In the genomic region with DNA sequence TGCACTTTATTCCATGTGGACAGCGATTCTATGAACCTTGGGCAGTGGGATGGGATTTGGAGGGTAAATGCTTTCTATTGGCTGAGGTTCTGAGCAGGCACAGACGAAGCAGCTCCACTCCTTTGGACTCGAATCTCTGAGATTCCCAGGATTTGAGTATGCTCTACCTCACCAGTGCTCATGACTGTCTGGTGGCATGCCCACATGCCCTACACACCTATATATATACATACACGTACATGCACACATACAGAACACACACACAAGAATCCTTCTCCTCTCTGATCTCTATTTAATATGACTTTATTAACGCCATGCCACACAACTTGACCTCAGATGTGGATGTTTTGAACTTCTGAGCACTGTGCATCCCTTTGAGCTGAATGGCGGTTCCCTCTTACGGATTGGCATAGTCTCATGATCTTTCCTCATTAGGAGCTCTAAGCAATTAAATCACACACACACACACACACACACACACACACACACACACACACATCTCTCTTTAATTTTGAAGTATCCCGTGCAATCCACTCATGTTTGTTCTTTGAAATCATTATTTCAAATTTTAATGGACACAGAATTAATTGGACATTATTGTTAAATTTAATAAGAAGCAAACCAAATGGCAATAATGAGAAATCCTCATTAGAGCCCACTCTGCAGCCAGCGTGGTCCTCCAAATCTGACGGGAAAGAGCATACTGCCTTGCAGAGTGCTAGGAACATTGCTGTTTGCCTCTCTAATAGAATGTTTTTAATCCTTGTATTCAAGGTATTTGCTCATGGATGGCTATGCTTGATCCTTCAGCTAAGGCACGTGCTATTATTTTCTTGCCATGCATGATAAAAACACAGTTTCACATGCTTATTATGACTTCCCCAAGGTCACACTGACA, we compare ENCODE assay signal across 19 mouse cellular contexts.
DNase-seq lines count a peak whose midpoint lies in the region; ATAC-seq and TF ChIP-seq lines count a peak whose summit lies in the region.
"Had no signal": no experiment of that assay in that cellular context is flagged by ENCODE, and none has a peak within 500 bp of the region (broad histone marks: within the 10 kb centered on the region; RNA-seq: fewer than 3 reads in every experiment).

No protein-coding gene starts in this region.

- no peaks in the 10 kb centered on the region for H3K9me3 ChIP-seq in hindbrain, embryonic 10.5 days
- no peaks in the 10 kb centered on the region for H3K9me3 ChIP-seq in hindbrain, postnatal 0 days (ENCODE audit: low read length)
- no peaks in the 10 kb centered on the region for H3K9me3 ChIP-seq in lung, postnatal 0 days (ENCODE audit: low read length)
- H3K9me3 ChIP-seq in forebrain, embryonic 13.5 days (replicated peaks) = no peaks in the 10 kb centered on the region
- no peaks in the 10 kb centered on the region for H3K9me3 ChIP-seq in stomach, postnatal 0 days (ENCODE audit: control insufficient read depth, low read length)
- H3K9me3 ChIP-seq: heart, embryonic 10.5 days; hindbrain, embryonic 12.5 days; intestine, embryonic 15.5 days had no signal

- H3K36me3 ChIP-seq in hindbrain, embryonic 10.5 days = no peaks in the 10 kb centered on the region
- H3K36me3 ChIP-seq in hindbrain, postnatal 0 days (ENCODE audit: insufficient read depth, low read length) = no peaks in the 10 kb centered on the region
- H3K36me3 ChIP-seq in lung, postnatal 0 days (ENCODE audit: insufficient read depth, low read length) = no peaks in the 10 kb centered on the region
- H3K36me3 ChIP-seq in forebrain, embryonic 13.5 days (ENCODE audit: poor library complexity, severe bottlenecking) = no peaks in the 10 kb centered on the region
- H3K36me3 ChIP-seq in stomach, postnatal 0 days (ENCODE audit: control insufficient read depth, insufficient read depth, low read length) = no peaks in the 10 kb centered on the region
- H3K36me3 ChIP-seq: heart, embryonic 10.5 days; hindbrain, embryonic 12.5 days; intestine, embryonic 15.5 days had no signal

- no peak for ATAC-seq in hindbrain, postnatal 0 days
- peak; percentile 18; the same call in 1 of the 2 replicates for ATAC-seq in lung, postnatal 0 days
- peak; percentile 82 for ATAC-seq in forebrain, embryonic 13.5 days
- no peak for ATAC-seq in stomach, postnatal 0 days (ENCODE audit: low FRiP score, low TSS enrichment)
- ATAC-seq: activated CD4-positive, CD25-positive, alpha-beta regulatory T cell, adult 4 months; CD4-positive, CD25-positive, alpha-beta regulatory T cell, adult 4 months had no signal

- no peak overlapping the region for H3K9ac ChIP-seq in hindbrain, postnatal 0 days (replicated peaks; ENCODE audit: low read length)
- no peak overlapping the region for H3K9ac ChIP-seq in lung, postnatal 0 days (replicated peaks; ENCODE audit: low read depth)
- H3K9ac ChIP-seq in forebrain, embryonic 13.5 days = no peak overlapping the region
- H3K9ac ChIP-seq in stomach, postnatal 0 days (ENCODE audit: low read length) = no peak overlapping the region
- H3K9ac ChIP-seq: hindbrain, embryonic 12.5 days; intestine, embryonic 15.5 days had no signal

- WGBS in hindbrain, embryonic 10.5 days = 80% methylated on average over 11 of the region's 11 CpGs
- WGBS in hindbrain, postnatal 0 days = 76% methylated on average over 11 of the region's 11 CpGs
- WGBS in lung, postnatal 0 days = 71% methylated on average over 11 of the region's 11 CpGs
- WGBS in forebrain, embryonic 13.5 days = 41% methylated on average over 11 of the region's 11 CpGs
- WGBS in stomach, postnatal 0 days = 67% methylated on average over 11 of the region's 11 CpGs

- H3K4me1 ChIP-seq in hindbrain, embryonic 10.5 days (replicated peaks) = peaks cover 13% of the 10 kb centered on the region
- H3K4me1 ChIP-seq in hindbrain, postnatal 0 days (ENCODE audit: insufficient read depth, low read length) = no peaks in the 10 kb centered on the region
- H3K4me1 ChIP-seq in lung, postnatal 0 days (ENCODE audit: insufficient read depth, low read depth, low read length) = no peaks in the 10 kb centered on the region
- peaks cover 27% of the 10 kb centered on the region for H3K4me1 ChIP-seq in forebrain, embryonic 13.5 days
- H3K4me1 ChIP-seq in stomach, postnatal 0 days (replicated peaks; ENCODE audit: control insufficient read depth, insufficient read depth) = no peaks in the 10 kb centered on the region
- H3K4me1 ChIP-seq: hindbrain, embryonic 12.5 days; intestine, embryonic 15.5 days had no signal

- no peak for TF ChIP-seq EP300 in lung, postnatal 0 days (IDR thresholded peaks at IDR 0.05)
- no peak for TF ChIP-seq EP300 in stomach, postnatal 0 days (optimal IDR thresholded peaks at IDR 0.05)

- H3K27me3 ChIP-seq in hindbrain, embryonic 10.5 days (ENCODE audit: insufficient read depth, poor library complexity, severe bottlenecking) = no peaks in the 10 kb centered on the region
- no peaks in the 10 kb centered on the region for H3K27me3 ChIP-seq in hindbrain, postnatal 0 days (ENCODE audit: insufficient read depth, low read length)
- H3K27me3 ChIP-seq in lung, postnatal 0 days (replicated peaks; ENCODE audit: insufficient read depth, low read length) = no peaks in the 10 kb centered on the region
- H3K27me3 ChIP-seq in forebrain, embryonic 13.5 days = no peaks in the 10 kb centered on the region
- H3K27me3 ChIP-seq in stomach, postnatal 0 days (ENCODE audit: control insufficient read depth, insufficient read depth, low read length) = no peaks in the 10 kb centered on the region
- H3K27me3 ChIP-seq: hindbrain, embryonic 12.5 days; intestine, embryonic 15.5 days had no signal

- H3K27ac ChIP-seq in hindbrain, embryonic 10.5 days = peak overlapping the region; percentile 40; the same call in 1 of the 2 replicates
- H3K27ac ChIP-seq in hindbrain, postnatal 0 days = no peak overlapping the region
- no peak overlapping the region for H3K27ac ChIP-seq in lung, postnatal 0 days (ENCODE audit: low read length)
- H3K27ac ChIP-seq in forebrain, embryonic 13.5 days = no peak overlapping the region
- H3K27ac ChIP-seq in stomach, postnatal 0 days (replicated peaks) = peak overlapping the region; percentile 53; the same call in 1 of the 2 replicates
- H3K27ac ChIP-seq: gastrocnemius, adult 2 months; heart, embryonic 10.5 days; hindbrain, embryonic 12.5 days; intestine, embryonic 15.5 days; macrophage had no signal

- no peak overlapping the region for H3K4me3 ChIP-seq in hindbrain, embryonic 10.5 days
- H3K4me3 ChIP-seq in hindbrain, postnatal 0 days (ENCODE audit: low read length) = no peak overlapping the region
- no peak overlapping the region for H3K4me3 ChIP-seq in lung, postnatal 0 days (ENCODE audit: low read depth, low read length)
- H3K4me3 ChIP-seq in forebrain, embryonic 13.5 days = no peak overlapping the region
- H3K4me3 ChIP-seq in stomach, postnatal 0 days (ENCODE audit: low read depth, low read length) = no peak overlapping the region
- H3K4me3 ChIP-seq: gastrocnemius, adult 2 months; heart, embryonic 10.5 days; hindbrain, embryonic 12.5 days; intestine, embryonic 15.5 days had no signal

- TF ChIP-seq CTCF in hindbrain, postnatal 0 days (IDR thresholded peaks at IDR 0.05; ENCODE audit: low read depth) = no peak
- TF ChIP-seq CTCF in lung, postnatal 0 days (IDR thresholded peaks at IDR 0.05) = no peak
- TF ChIP-seq CTCF in stomach, postnatal 0 days (IDR thresholded peaks at IDR 0.05; ENCODE audit: low read depth) = no peak

- H3K4me2 ChIP-seq in hindbrain, postnatal 0 days (ENCODE audit: low read depth, low read length) = no peak overlapping the region
- no peak overlapping the region for H3K4me2 ChIP-seq in lung, postnatal 0 days (replicated peaks; ENCODE audit: low read depth, low read length)
- H3K4me2 ChIP-seq in forebrain, embryonic 13.5 days = no peak overlapping the region
- no peak overlapping the region for H3K4me2 ChIP-seq in stomach, postnatal 0 days (replicated peaks; ENCODE audit: low read depth)
- H3K4me2 ChIP-seq: hindbrain, embryonic 12.5 days; intestine, embryonic 15.5 days; midbrain, embryonic 11.5 days had no signal

- DNase-seq in hindbrain, embryonic 10.5 days (ENCODE audit: low spot score) = no peak
- no peak for DNase-seq in hindbrain, postnatal 0 days (ENCODE audit: low spot score)
- no peak for DNase-seq in lung, postnatal 0 days (ENCODE audit: low spot score)
- no peak for DNase-seq in lung, postnatal 10 days
- no peak for DNase-seq in stomach, postnatal 0 days (ENCODE audit: low spot score)
- no peak for DNase-seq in urinary bladder, adult 2 months (ENCODE audit: low spot score)
- DNase-seq: adrenal gland, postnatal 10 days; cerebellum, adult 11 months; gastrocnemius, adult 2 months; left cerebral cortex, postnatal 4 days; liver had no signal

Comparison
In these comparisons a context has a peak if more than half of its experiments do, and no peak if none do; other contexts are left out.
1. H3K27ac ChIP-seq: peak in hindbrain, embryonic 10.5 days (single experiment) and stomach, postnatal 0 days (single experiment); none in hindbrain, postnatal 0 days (single experiment), lung, postnatal 0 days (single experiment) and forebrain, embryonic 13.5 days (single experiment).
2. ATAC-seq: peak in lung, postnatal 0 days (single experiment) and forebrain, embryonic 13.5 days (single experiment); none in hindbrain, postnatal 0 days (single experiment) and stomach, postnatal 0 days (single experiment).